Mouse (Mus musculus) kidney, postnatal 4 days (tissue): ENCODE results near the gene Bfsp1.

ENCODE experiments used
- DNase-seq, 2 experiments: peaks; one replicate each; pipeline ENCODE4 v3.0.0; 2021; ENCODE audit warnings: mixed read lengths in 2 of 2

The Bfsp1 gene

DNA sequence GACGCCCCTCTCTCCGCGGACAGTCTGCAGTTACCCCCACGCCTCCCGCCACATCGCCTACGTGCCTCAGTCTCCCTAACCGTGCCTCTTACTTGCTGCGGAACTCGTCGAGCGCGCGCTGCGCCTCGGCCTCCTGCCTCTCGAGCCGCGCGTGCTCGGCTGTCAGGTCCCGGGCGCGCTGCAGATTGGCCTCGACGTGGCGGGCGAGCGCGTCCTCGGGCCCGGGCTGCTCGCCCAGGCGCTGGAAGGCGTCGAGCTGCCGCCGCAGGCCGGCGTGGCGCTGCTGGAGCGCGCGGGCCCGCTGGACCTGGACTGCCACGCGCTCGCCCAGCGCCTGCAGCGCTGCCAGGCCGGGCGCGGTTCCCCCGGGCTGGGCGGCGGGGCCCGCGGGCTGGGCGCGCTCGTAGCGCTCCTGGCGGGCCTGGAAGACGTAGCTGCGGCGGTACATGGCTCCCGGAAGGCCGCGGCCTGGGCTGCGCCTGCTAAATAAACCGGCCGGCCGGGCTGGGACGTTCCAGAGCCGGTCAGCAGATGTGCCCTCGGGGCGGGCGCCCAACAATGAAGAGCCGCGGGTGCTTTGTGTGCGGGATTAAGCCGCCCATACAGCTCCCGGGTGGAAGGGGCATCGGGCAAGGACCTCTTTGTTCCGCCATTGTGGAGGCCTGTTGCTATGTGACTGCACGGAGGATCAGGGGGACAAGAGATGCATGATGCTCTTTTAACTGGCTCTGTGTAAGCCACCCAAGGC lies at the start of gene Bfsp1:
Gene Bfsp1, minus strand, starts transcription at position 690 of the 748 bp plus-strand sequence.
- DNase-seq, result peak; percentile 65 to 78

DNA sequence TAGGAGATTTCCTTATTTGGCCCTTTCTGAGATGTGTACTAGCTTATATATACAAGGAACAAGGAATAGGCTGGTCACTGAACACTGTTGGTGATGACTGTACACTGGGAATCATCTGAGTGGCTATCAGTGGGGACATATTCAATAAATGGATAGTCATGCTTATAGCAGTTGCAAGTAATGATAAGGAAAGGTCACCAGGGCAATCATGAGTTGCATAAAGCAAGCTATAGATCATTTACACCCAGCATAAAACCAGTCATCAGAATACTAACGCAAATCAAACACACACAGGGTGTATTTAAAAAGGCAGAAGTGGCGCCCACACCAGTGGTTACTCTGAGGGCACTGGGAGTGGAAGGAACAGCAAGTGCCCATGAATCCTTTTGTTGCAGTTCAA lies 49.2 kb upstream of the Bfsp1 start:
- no peak for DNase-seq

DNA sequence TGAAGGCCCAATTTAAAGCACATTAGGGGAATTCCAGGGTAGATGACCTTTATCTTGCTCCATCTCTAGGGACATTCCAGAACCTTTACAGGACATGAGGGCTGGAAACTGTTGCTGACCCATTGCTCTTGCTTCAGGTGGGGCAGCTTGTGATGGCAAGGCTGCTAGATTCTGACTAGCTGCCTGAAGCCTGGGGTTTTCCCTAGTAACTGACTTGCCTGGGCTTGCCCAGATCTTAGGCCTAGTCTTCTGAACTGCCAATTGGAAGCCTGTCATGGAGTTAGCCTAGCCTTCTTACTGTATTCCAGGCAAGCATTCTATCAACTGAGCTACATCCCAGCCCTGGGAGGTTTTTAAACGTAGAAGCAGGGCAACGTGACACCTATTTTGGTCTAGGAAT lies 46.3 kb upstream of the Bfsp1 start:
- DNase-seq, result no peak

DNA sequence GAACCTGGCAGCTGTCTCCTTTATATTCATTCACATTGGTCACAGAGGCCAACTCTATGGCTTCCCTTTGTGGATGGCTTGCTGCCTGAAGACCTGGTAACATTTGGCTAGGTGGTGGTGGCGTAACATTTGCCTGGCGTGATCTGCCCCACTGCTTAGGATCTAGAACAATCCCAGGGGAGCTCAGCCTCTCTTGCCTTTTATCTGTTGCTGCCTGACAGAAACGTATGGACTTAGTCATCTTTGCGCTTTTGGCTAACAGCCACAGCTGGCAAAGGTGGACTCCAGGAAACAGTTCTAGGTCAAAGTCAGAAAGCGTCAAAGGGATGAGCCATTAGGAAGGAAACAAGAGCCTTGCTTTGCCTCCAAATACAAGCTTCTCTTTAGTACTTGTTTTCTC lies 41.9 kb upstream of the Bfsp1 start:
- peak in 1 of 2 experiments; percentile 29 for DNase-seq

DNA sequence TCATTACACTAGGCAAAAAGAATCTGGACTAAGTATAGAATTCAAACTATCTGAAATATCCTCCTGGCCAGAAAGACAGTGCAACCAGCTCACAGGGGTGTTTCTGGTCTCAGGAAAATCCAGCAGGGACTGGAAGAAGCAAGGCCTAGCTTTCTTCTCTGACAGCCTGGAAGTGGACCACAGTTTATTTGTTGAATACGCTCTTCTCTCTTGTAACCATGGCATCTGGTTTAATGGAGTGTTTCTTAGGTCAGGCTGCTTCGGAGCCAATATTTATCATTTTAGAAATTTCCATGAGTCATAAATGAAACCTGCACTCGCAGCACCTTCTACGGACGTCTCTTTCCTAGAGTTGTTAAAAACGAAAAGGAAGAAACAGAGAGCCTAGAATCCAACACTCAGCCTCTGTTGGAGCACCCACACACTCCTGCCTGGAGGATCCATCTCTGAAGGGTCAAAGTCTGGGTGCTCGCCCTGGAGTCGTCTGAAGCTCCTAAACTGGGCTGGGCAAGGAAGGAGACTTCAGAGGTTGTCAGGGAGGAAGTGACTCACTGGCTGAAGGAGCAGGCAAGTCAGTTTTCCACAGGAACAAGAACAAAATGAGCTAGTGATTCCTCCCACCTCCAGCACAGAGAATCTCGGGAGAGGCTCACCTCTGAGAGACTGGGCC lies 40.5 kb upstream of the Bfsp1 start:
- DNase-seq, result no peak

DNA sequence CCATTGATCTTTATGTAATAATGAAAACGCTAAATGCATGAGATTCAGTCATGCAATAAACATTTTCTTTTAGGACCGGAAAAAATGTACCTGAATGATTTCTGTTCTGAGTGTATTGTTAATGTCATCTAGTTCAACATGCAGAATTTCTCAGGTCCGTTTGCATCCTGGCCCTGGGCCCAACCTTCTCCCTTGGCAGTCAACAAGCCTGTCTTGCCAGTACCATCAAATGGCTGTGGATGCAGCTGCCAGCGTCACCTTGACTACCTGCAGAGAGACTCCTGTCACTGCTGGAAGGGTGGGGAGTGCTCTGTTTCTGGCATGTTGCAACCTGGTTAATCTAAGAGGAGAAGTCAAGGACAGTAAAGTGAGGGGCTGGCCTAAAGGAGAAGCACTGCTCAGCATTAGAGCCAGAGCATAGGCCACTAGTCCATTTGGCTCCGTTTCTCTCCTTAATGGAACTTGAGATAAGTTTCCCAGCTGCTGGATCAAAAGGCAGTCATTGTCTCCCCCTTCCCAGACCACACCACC lies 37.9 kb upstream of the Bfsp1 start:
- DNase-seq, result no peak

DNA sequence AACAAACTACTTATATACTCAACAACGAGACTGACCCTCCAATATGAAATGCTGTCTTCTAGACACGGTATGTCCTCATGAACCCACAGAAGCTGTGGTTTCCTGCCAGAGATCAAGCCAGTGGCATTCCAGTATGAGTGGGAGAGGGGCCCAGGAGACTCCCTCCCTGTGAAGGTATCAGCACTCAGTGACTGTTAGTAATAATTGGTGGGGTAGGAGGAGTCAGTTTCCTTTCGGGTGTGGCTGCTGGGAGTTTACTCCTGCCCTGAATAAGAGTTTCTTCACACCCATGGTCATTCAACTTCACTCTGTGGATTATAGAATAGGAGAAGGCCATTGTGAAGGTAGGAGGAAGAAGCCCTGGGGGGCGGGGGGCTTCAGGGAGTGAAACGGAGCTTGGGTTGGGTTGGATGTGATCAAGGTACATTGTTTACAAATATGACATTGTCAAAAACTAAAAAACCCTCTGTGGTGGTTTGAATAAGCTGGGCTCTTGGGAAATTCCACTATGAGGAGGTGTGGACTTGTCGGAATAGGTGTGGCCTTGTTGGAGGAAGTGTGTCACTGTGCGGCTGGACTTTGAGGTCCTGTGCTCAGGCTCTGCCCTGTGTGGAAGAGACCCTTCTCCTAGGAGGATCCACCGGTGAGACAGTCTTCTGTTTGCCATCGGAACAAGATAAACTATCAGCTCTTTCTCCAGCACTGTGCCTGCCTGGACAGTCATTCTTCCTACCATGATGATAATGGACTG lies 36.7 kb upstream of the Bfsp1 start:
- no peak for DNase-seq

DNA sequence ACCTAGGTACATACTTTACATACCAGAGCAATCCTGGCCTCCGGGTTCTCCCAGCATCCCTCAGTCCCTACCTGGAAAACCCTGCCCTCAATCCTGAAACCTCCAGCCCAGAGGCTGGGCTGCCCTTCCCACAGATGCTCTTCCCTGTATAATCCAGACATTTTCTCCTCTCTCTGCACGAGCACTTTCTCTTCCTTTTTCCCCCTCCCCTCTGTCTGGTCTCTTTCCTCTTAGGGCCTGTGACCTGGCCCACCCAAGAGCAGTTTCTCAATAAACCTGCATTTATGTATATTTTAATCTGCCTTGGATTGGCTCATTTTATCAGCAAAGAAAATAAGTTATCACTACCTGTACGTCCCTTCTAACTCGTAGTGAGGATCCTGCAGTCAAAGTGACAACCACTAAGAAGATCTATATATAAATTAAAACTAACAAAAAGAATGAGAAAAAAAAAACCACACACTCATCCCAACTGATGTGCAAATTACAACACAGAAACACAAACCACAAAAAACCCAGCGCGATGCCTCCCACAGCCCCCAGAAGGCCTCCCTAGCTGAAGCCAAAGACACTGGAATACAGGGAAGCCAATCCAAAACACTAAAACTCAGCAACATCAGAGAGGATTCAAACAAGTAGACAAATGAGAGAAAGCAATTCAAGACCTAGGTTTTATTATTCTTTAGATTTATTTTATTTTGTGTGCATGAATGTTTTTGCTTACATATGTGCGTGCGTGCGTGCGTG lies 28.5 kb upstream of the Bfsp1 start:
- DNase-seq, result no peak

DNA sequence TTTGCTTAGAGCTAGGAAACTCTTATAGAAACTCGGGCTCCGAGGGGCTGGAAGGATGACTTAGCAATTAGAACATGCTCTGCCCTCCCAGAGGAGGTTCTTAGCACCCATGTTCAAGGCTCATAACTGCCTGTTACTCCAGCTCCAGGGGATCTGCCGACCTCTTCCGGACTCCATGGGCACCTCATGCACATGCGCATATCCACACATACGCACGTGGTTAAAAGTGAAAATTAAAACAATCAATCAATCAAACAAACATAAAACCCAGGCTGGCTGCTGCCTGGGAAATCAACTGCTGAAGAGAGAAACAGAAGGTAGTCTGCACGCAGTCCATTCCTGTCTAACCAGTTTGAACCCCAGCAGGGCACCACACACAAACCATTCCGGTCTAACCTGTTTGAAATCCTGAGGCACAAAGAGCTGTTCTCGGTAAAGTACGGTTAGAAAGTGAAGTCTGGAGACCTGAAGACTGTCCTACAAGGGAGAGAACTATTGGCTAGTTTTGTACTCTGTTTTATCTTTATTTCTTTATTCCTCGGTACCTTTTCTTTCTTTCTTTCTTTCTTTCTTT lies 27.0 kb upstream of the Bfsp1 start:
- DNase-seq, result peak in 1 of 2 experiments; percentile 42

DNA sequence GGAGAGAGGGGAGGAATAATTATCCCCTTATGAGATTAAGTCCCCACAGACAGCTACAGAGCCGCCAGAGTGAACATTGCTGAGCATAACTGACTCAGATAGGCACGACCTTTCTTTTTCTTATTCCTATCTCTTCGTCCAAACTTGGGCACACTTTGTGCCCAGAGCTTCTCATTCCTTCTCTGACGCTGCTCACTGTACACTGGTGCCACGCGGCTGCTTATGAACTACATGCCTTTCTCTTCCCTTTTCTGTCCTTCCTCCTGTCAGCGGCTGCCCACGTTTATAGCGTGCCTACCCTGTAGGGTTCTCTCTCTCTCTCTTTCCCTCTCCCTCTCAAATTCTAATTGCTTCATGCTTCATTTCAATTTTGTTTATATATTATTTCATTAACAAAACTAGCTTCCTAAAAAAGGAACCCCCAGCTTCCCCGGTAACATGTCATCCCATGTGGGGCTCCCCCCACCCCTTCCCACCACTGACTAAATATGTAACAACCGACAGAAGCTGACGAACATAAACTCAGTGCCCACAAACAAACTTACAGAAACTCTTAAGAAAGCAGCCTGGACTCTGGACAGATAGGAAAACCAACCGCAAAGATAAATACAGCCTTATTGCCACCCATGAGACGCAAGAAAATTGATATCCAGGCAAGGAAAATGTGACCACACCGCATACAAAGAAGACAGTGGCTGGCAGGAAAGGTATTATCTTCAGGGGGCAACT lies 26.3 kb upstream of the Bfsp1 start:
- no peak for DNase-seq

DNA sequence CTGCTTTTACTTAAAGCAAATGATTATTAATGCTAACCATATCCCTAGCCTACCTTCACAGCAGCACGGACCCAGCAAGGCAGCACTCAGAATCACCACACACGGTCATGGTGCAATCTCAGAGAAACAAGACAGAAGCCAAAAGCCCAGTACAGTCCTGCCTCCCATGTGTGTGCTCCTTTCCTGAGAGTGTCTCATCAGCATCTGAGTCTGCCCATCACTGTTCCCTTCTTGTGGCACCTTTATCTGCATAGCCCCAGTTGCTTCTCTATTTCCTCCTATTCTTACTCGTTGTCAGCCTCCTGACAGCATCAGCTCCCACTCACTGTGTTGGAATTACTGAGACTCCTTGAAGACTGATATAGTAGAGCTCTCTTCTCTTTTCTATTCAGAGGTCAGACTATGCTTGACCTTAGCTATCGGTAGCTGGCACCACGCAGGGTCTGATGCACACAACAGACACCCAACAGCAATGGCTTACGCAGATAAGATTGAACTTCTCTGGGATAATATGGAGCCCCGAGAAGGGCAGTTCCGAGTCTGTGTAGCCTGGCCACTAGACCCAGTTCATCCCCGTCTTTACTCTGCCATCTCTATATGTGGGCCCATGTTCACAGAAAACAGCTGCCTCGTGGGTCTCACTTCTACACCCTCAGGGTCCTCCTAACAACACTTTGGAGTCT lies 19.8 kb upstream of the Bfsp1 start:
- no peak for DNase-seq

DNA sequence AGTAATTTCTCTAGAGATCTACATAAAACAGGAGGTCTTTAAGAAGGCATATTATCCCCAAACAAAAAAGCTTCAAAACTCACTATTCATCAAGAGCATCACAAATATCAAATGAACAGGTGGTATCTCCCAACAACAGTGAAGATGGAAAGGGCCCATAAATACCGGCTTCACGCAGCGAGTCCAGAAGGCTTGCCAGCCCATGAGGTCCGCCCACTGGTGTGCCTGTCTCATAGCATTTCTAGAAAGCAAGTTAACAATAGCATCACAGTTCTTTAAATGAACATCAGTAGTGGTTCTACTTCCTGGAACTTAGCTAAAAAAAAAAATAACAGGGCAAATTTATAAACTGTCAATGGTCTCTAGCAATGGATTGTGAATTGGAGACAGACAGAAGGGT lies 19.0 kb upstream of the Bfsp1 start:
- no peak for DNase-seq

DNA sequence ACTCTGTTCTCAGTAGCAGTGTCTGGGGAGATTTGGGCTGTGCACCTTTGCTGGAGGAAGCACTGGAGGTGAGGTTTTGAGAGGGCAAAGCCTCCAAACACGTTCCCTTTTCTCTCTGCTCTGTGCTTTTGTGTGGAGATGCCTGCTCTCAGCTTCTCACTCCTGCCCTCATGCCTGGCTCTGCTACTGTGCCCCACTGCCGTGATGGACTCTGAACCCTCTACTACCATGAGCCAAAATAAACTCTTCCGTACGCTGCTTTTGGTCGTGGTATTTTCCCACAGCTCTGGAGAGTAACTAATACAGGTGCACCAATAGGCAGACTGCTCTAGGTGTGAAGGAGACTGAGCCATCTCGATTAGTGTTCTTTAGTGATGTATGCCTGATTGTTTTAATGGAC lies 16.3 kb upstream of the Bfsp1 start:
- no peak for DNase-seq

DNA sequence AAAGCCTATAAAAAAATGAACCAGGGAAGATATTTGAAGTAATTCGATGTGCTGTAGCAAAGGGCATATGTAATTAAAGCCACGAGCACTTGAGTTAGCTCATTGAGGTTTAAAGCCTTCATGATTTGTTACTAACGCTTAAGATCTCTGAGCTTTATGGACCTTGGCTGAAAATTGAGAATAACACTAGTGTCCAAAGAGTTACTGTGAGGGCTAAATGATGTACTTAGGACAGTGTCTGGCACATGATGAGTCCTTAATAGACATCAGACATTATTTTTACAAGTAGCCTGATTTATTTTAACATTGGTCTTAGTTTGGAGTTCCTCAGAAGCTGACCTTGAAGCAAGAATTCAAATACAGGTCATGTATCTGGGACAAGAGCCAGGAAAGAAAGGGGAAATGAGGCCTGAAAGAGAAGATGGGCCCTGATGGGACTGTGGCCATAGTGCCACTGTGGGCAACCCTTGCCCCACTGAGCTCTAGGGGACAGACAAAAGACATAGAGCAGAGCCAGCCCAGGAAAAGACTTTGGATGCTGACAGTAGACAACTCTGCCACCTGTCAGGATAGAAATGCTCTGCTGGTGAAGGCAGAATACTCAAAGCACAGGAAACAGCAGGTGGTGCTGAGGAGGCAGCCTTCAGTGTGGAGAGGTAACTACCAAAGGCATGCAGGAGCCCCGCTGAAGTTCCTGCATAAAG lies 14.1 kb upstream of the Bfsp1 start:
- peak in 1 of 2 experiments; percentile 21 for DNase-seq

DNA sequence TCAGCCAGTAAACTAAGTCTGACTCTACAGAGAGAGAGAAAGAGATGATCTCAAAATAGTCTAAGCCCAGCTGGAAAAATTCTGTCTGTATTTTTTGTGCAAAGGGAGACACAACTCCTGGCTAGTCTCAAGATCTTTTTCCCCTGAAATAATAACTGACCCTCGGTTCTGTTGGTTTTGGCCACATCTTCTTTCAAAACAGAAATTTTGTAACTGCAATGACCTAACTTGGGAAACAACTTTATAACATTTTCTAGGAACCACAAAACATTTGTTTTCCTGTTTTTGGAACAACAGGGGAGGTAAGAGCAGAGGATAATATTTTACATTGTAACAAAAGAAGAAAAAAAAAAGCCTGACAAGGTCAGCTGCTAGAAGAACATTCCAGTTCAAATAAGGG lies 13.1 kb upstream of the Bfsp1 start:
- DNase-seq, result no peak

DNA sequence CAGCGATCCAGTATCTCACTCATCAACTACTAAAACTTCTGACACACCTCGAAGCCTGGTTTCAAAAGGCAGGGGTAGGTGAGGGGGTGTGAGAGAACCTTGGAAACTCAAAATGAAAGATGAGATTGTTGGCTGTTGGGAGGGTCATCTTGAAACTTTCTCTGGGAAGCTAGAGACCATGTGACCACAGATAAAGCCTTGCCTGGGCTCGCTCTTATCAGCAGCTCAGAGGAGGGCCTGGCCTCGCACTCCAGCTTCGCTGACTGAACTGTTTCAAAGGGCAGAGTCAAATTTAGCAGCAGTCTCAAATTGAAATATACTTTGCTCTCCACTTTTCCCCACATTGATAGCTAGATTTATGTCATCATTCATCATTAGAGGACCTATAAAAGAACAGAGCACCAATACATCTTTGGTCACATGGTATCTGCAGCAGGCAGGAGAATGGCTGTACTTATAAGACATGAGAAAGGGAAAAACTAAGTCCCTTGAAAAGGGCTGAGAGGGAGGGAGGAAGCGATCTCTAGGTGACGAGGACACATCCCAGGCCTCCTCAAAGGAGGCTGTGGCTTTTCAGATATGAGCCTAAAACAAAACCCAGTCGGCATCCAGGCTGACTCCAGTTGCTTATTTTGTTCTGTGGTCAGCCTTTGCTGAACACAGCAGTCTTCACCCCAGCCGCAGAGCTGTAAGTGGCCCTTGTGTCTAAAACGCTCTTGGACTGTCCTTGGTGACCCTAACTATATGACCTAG lies 8.1 kb upstream of the Bfsp1 start:
- peak; percentile 36 to 58 for DNase-seq

DNA sequence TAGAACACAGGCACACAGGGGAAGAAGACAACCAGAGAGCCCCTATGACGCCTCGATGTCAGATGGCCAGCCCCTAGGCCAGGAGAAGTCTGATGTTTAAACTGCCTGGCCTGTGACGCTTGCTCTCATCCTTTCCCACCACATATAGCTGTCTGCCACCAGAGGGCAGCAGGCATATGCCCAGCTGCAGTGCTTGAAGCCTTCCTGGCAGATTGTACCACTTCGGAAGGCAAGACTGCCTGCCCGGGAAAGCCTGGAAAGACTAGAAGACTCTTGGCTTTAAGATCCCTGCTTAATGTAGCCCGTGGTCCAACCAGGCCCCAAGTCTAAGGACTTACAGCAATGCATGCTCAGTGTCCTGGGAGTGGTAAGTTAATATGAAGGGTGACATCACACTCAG lies 4.4 kb upstream of the Bfsp1 start:
- DNase-seq, result peak; percentile 84 to 90

DNA sequence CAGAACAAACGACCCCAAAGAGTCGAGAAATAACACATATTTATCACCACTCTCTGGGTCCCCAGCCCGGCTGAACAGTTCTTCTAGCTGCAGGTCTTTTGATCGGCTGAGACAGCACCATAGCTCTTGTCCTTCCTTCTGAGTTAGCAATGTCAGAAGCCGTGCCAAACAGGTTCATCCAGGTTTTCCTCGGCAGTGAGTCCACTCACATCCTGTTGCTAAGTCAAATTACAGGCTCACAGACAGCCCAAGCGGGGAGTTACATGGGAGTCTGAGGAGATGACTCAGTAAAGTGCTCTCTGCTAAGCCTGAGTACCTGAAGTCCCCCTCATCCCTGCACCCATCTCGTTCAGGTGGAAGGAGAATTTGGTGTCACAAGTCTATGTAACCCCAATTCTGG lies 1.6 kb upstream of the Bfsp1 start:
- peak in 1 of 2 experiments; percentile 24 for DNase-seq

DNA sequence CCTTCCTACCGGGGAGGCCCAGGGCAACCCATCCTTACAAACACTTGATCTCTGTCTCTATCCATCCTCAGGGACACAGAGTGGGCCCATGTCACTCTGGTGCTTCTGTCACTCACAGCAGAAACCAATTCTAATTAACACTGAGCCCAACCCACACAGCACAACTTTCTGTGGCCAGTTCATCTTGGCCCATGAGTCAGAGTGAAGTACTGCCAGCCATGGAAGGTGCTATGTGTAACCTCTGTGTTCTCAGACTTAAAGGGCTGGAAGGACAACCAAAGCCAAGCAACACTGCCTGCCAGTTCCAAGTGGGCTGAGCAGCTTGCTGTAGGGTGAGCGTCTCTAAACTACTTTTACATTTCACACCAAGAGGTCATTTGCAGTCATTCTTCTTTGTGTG lies 3.8 kb downstream of the Bfsp1 start:
- no peak for DNase-seq

DNA sequence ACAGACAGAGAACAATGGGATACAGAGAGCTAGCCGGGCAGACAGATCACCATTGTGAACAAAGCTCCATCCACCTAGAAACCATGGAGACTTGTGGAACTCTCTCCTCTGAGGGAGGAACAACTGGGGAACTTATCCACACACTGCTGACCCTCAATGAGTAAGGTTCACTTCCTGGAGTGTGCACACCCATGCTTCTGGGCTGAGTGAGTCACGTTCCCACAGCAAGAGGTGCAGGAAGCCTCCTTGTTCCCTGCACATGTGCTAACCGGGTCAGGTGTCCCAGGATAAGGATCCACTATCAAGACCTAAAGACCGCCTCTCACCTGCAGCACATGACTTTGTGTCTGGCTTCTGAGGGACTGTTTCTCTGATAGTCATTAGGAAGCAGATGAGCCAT lies 9.5 kb downstream of the Bfsp1 start:
- DNase-seq, result no peak
